13 mouse cellular contexts compared by ENCODE assay signal in genomic region chr13:112833253-112833894, GRCm38 (mm10). TPM values are rescaled to one million over a fixed set of nuclear protein-coding genes. Genes with fewer than 3 reads are reported as not detected.
DNase-seq lines count a peak whose midpoint lies in the region; ATAC-seq and TF ChIP-seq lines count a peak whose summit lies in the region.
"Had no signal": no experiment of that assay in that cellular context is flagged by ENCODE, and none has a peak within 500 bp of the region (broad histone marks: within the 10 kb centered on the region; RNA-seq: fewer than 3 reads in every experiment).

No protein-coding gene starts in this region.

- H3K4me2 ChIP-seq in kidney, embryonic 14.5 days (replicated peaks; ENCODE audit: low read depth, low read length) = no peak overlapping the region; the same call in 1 of the 2 replicates
- peak overlapping the region; percentile 49 for H3K4me2 ChIP-seq in liver, embryonic 12.5 days

- no peak for TF ChIP-seq RAD21 in MEL (IDR thresholded peaks at IDR 0.05; ENCODE audit: low read depth, low read length)

- no peaks in the 10 kb centered on the region for H3K36me3 ChIP-seq in kidney, embryonic 14.5 days (ENCODE audit: control insufficient read depth, insufficient read depth, low read length)
- peaks cover 0 to 23% of the 10 kb centered on the region in 2 experiments; a peak in 2 of 4 replicates for H3K36me3 ChIP-seq in MEL (ENCODE audit: control insufficient read depth in 1 of 2, insufficient read depth in 2 of 2, low read length in 2 of 2)
- no peaks in the 10 kb centered on the region for H3K36me3 ChIP-seq in liver, embryonic 12.5 days
- H3K36me3 ChIP-seq: midbrain, embryonic 10.5 days had no signal

- 0 out of 4 replicates have a peak, but pooled peaks of 1 of the 2 experiments have one; percentile 11 for TF ChIP-seq EP300 in MEL (IDR thresholded peaks at IDR 0.05; ENCODE audit: low read depth in 1 of 2, low read length in 2 of 2)

- peaks cover 9% of the 10 kb centered on the region; the same call in 1 of the 2 replicates for H3K4me1 ChIP-seq in kidney, embryonic 14.5 days (ENCODE audit: control insufficient read depth, insufficient read depth, low read length)
- H3K4me1 ChIP-seq in MEL (ENCODE audit: control insufficient read depth in 1 of 2, insufficient read depth in 2 of 2, low read length in 2 of 2) = peaks cover 18 to 19% of the 10 kb centered on the region in 2 experiments
- H3K4me1 ChIP-seq in liver, embryonic 12.5 days = peaks cover 58% of the 10 kb centered on the region

- no peaks in the 10 kb centered on the region for H3K27me3 ChIP-seq in kidney, embryonic 14.5 days (ENCODE audit: control insufficient read depth, insufficient read depth, low read length)
- peaks cover 6 to 9% of the 10 kb centered on the region in 2 experiments; a peak in 3 of 4 replicates for H3K27me3 ChIP-seq in MEL (ENCODE audit: control insufficient read depth in 1 of 2, insufficient read depth in 2 of 2, low read length in 2 of 2)
- H3K27me3 ChIP-seq in liver, embryonic 12.5 days (replicated peaks) = peaks cover 3% of the 10 kb centered on the region; the same call in 1 of the 2 replicates

- H3K9ac ChIP-seq in kidney, embryonic 14.5 days (ENCODE audit: low read depth, low read length) = 0 out of 2 replicates have a peak overlapping the region, but pooled peaks have one; percentile 18
- H3K9ac ChIP-seq in MEL (ENCODE audit: control insufficient read depth, low read depth, low read length, poor library complexity, severe bottlenecking) = no peak overlapping the region
- H3K9ac ChIP-seq in liver, embryonic 12.5 days = no peak overlapping the region

- ATAC-seq in kidney, embryonic 14.5 days (ENCODE audit: low FRiP score, low TSS enrichment) = peak; percentile 74
- ATAC-seq in liver, embryonic 12.5 days = peak; percentile 49
- ATAC-seq: activated CD4-positive, CD25-positive, alpha-beta regulatory T cell, adult 4 months had no signal

- no peak for TF ChIP-seq CTCF in MEL (IDR thresholded peaks at IDR 0.05 in 2 of 3, conservative IDR thresholded peaks at IDR 0.05 in 1 of 3; ENCODE audit: control insufficient read depth in 1 of 3, insufficient read depth in 1 of 3, low read depth in 2 of 3, low read length in 3 of 3, poor library complexity in 1 of 3, severe bottlenecking in 1 of 3)
- no peak for TF ChIP-seq CTCF in brain, embryonic 14.5 days (IDR thresholded peaks at IDR 0.05; ENCODE audit: borderline replicate concordance, extremely low read depth, insufficient read depth, insufficient read length)

- no peak for TF ChIP-seq POLR2A in MEL (IDR thresholded peaks at IDR 0.05; ENCODE audit: control insufficient read depth in 1 of 2, insufficient read depth in 1 of 2, low read depth in 1 of 2, low read length in 2 of 2, poor library complexity in 1 of 2)
- TF ChIP-seq POLR2A in brain, embryonic 14.5 days (IDR thresholded peaks at IDR 0.05; ENCODE audit: borderline replicate concordance, extremely low read depth, insufficient read depth, insufficient read length, poor library complexity, severe bottlenecking) = no peak

- H3K79me2 ChIP-seq in MEL (ENCODE audit: control insufficient read depth, insufficient read depth, low read length, poor library complexity) = no peaks in the 10 kb centered on the region

- 47% methylated on average over 20 of the region's 20 CpGs for WGBS in kidney, embryonic 14.5 days
- WGBS in liver, embryonic 12.5 days (ENCODE audit: insufficient replicate concordance) = 66% methylated on average over 20 of the region's 20 CpGs

- H3K9me3 ChIP-seq in kidney, embryonic 14.5 days (ENCODE audit: control insufficient read depth, low read length) = no peaks in the 10 kb centered on the region
- H3K9me3 ChIP-seq in MEL (replicated peaks; ENCODE audit: insufficient read depth, low read length) = no peaks in the 10 kb centered on the region
- H3K9me3 ChIP-seq in liver, embryonic 12.5 days (replicated peaks) = no peaks in the 10 kb centered on the region
- H3K9me3 ChIP-seq: midbrain, embryonic 10.5 days had no signal

- no peak for DNase-seq in kidney, postnatal 14 days
- no peak for DNase-seq in MEL (ENCODE audit: low read depth, low spot score)
- peak; percentile 27 for DNase-seq in brain, embryonic 14.5 days (ENCODE audit: low read depth)
- no peak for DNase-seq in adrenal gland, postnatal 10 days
- DNase-seq in embryo, embryonic 10 days (ENCODE audit: low spot score) = no peak
- no peak for DNase-seq in right cerebral cortex, postnatal 25 days
- DNase-seq: heart, postnatal 10 days; lung, adult 18-20 months; right cerebral cortex, adult 18-20 months had no signal

- H3K27ac ChIP-seq in kidney, embryonic 14.5 days (ENCODE audit: low read depth, low read length) = no peak overlapping the region; the same call in 1 of the 2 replicates
- H3K27ac ChIP-seq in MEL (ENCODE audit: control insufficient read depth, low read depth, low read length) = no peak overlapping the region
- H3K27ac ChIP-seq in liver, embryonic 12.5 days = peak overlapping the region; percentile 66; the same call in 1 of the 2 replicates
- H3K27ac ChIP-seq: midbrain, embryonic 10.5 days had no signal

- no peak overlapping the region for H3K4me3 ChIP-seq in kidney, embryonic 14.5 days (ENCODE audit: low read length)
- no peak overlapping the region for H3K4me3 ChIP-seq in MEL (ENCODE audit: control insufficient read depth in 1 of 2, insufficient read depth in 1 of 2, low read depth in 2 of 2, low read length in 2 of 2)
- no peak overlapping the region for H3K4me3 ChIP-seq in liver, embryonic 12.5 days
- H3K4me3 ChIP-seq: midbrain, embryonic 10.5 days had no signal

TF ChIP-seq in MEL, 35 proteins besides CTCF, POLR2A, EP300 and RAD21:
- TF ChIP-seq TCF12 (IDR thresholded peaks at IDR 0.05; ENCODE audit: low read depth, low read length) (0 out of 2 replicates have a peak, but pooled peaks have one; percentile 15), MYC (IDR thresholded peaks at IDR 0.05; ENCODE audit: low read depth, low read length) (no peak)
TF ChIP-seq in MEL: peak in this region for 1.

RNA-seq across cellular contexts. Expression of gene Plpp1, which starts 32.8 kb away (rescaled TPM):
- 61.9 and 63.6 TPM in 2 replicates for polyA plus RNA-seq in kidney, embryonic 14.5 days (2014; fragmentation: Nextera tagmentation; extraction: Ambion mirVana)
- total RNA-seq in MEL (2012; rRNA removed) = 0.10 and 0.12 TPM in 2 replicates
- under 1 TPM in 1 of 2 experiments, not detected in 1; 0.15 TPM for polyA plus RNA-seq in MEL (2012; ENCODE audit: insufficient read depth in 1 of 2, insufficient read length in 2 of 2, low read depth in 1 of 2, low replicate concordance in 2 of 2, missing spikeins in 1 of 2)
- polyA plus RNA-seq in brain, embryonic 14.5 days (2012; rRNA removed) = 30.6 and 31.5 TPM in 2 replicates
- polyA plus RNA-seq in liver, embryonic 12.5 days (2016; fragmentation: Nextera tagmentation; extraction: Ambion mirVana) = 28.6 and 30.8 TPM in 2 replicates
- total RNA-seq in adrenal gland, postnatal 10 days (2021) = 100 to 1,000 TPM; 137 to 155 TPM

Comparison
In these comparisons a context has a peak if more than half of its experiments do, and no peak if none do; other contexts are left out.
1. RNA of gene Plpp1, which starts 32.8 kb away (polyA plus RNA-seq): 61.9 to 63.6 TPM in kidney, embryonic 14.5 days, 30.6 to 31.5 TPM in brain, embryonic 14.5 days and 28.6 to 30.8 TPM in liver, embryonic 12.5 days; 0.15 TPM in MEL; every median in the first group is over 10 times any median in the second.